Mouse (Mus musculus): ENCODE data around the gene Bag3. TPM values are rescaled to one million over a fixed set of nuclear protein-coding genes. Genes with fewer than 3 reads are reported as not detected.

Gene Bag3
- polyA plus RNA-seq, 1 experiment from 2014 or later = 22.5 TPM

DNA sequence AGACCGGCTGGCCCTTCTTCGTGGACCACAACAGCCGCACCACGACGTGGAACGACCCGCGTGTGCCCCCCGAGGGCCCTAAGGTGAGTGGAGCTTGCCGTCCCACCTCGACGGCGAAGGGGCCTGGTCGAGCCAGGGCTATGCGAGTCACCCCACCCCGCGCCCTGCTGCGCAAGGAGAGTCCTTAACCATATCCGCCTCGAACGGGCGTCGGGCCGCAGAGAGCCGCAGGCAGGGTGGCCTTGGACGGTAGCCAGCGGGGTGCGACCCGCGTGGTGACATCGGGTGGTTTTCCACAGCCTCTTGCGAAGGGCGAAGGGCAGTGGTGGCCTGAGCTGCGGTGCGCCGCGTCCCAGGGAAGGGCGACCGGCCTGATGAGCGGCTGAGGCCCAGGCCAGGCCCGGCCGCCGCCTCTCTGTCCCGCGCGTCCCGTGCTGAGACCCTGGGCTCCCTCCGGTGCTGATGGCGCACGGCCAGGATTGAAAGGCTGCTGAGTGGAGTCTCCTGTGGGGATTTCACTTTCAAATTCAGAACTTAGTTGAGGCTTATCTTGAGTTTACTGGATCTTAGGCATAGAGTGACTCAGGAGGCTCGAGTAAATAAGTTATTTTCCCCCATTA is 656 bp downstream of the Bag3 start:
- peak; percentile 53; the same call in 1 of the 2 replicates for ATAC-seq (ENCODE audit: insufficient number of reproducible peaks, low FRiP score, low TSS enrichment, low read depth)
- no peaks in the 10 kb centered on the region for H3K36me3 ChIP-seq
- H3K4me3 ChIP-seq (replicated peaks) = peak overlapping the region; percentile 73
- peak overlapping the region; percentile 88 for H3K27ac ChIP-seq (replicated peaks)
- 1% methylated on average over 51 of the region's 51 CpGs for WGBS
- H3K27me3 ChIP-seq = no peaks in the 10 kb centered on the region
- peaks cover 22% of the 10 kb centered on the region for H3K4me1 ChIP-seq
- peak overlapping the region; percentile 77 for H3K4me2 ChIP-seq (replicated peaks)
- no peaks in the 10 kb centered on the region for H3K9me3 ChIP-seq (replicated peaks)
- peak overlapping the region; percentile 86 for H3K9ac ChIP-seq

DNA sequence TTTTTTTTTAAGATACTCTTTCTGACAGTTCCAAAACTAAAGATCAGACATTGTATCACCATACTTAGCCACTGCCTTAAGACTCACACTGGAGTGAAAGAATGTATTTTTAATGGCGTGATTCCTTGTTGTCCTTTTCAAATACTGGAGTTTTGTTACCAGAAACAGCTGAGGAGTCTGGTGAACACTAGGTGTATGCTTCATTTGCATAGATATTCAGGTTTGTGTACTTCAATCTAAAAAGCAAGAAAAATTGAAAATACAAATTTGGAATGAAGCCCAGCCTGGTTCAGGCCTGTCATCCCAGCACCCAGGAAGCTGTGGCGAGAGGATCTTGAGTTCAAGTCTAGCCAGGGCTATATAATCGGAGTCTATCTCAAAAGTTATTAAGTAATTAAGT is 1.2 kb downstream of the Bag3 start:
- ATAC-seq (ENCODE audit: insufficient number of reproducible peaks, low FRiP score, low TSS enrichment, low read depth) = no peak
- Histone ChIP-seq H3K4me2 (replicated peaks) (peak overlapping the region; percentile 77), H3K27ac (replicated peaks) (no peak overlapping the region), H3K4me1 (peaks cover 27% of the 10 kb centered on the region), H3K9ac (no peak overlapping the region), H3K36me3 (no peaks in the 10 kb centered on the region), H3K9me3 (replicated peaks) (no peaks in the 10 kb centered on the region), H3K4me3 (replicated peaks) (peak overlapping the region; percentile 73), H3K27me3 (no peaks in the 10 kb centered on the region)
- 70% methylated on average over 3 of the region's 3 CpGs for WGBS

DNA sequence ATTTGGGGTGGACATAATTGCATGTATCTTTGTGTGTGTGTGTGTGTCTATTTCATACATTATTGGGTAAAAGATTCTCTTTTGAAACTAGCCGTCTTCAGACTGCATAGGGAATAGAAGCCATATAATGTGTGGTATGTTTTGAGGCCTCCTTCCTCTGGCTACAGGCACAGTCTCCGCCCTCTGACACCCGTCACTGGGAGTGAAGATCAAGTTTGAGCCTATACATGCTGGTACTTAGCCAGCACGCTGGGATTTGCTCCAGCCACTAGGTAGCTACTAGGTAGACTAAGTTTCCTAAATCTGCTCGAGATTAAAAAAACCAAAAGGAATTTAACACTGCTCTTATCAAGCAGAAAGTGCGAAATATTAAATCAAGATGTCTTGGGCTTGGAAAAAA is 3.2 kb downstream of the Bag3 start:
- Histone ChIP-seq H3K9ac (no peak overlapping the region), H3K36me3 (no peaks in the 10 kb centered on the region), H3K4me2 (replicated peaks) (no peak overlapping the region), H3K4me3 (replicated peaks) (no peak overlapping the region), H3K27me3 (no peaks in the 10 kb centered on the region), H3K4me1 (peaks cover 41% of the 10 kb centered on the region), H3K9me3 (replicated peaks) (no peaks in the 10 kb centered on the region), H3K27ac (replicated peaks) (no peak overlapping the region; the same call in 1 of the 2 replicates)
- 43% methylated on average over 6 of the region's 6 CpGs for WGBS
- ATAC-seq (ENCODE audit: insufficient number of reproducible peaks, low FRiP score, low TSS enrichment, low read depth) = no peak

DNA sequence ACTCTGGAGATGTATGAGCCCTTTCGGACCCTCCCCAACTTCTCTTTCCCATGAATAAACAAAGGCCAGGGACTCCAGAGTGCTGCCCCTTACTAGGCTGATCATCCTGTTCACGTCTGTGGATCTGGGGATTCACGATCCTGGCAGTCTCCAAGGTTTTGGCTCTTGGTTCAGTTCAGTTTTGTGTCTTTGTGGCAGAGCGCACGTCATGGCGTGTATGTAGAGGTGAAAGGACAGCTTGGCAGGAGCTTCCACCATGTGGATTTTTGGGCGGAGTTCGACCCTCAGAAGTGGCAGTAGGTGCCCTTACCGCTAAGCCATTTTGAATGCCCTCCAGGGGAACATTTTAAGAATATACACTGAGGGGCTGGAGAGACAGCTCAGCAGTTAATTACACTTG is 5.2 kb downstream of the Bag3 start:
- 72% methylated on average over 9 of the region's 9 CpGs for WGBS
- no peak overlapping the region for H3K4me2 ChIP-seq (replicated peaks)
- peaks cover 53% of the 10 kb centered on the region for H3K4me1 ChIP-seq
- no peak overlapping the region for H3K9ac ChIP-seq
- no peak overlapping the region for H3K27ac ChIP-seq (replicated peaks)
- no peaks in the 10 kb centered on the region for H3K36me3 ChIP-seq
- no peaks in the 10 kb centered on the region for H3K27me3 ChIP-seq
- ATAC-seq (ENCODE audit: insufficient number of reproducible peaks, low FRiP score, low TSS enrichment, low read depth) = no peak
- H3K4me3 ChIP-seq (replicated peaks) = no peak overlapping the region
- H3K9me3 ChIP-seq (replicated peaks) = no peaks in the 10 kb centered on the region

DNA sequence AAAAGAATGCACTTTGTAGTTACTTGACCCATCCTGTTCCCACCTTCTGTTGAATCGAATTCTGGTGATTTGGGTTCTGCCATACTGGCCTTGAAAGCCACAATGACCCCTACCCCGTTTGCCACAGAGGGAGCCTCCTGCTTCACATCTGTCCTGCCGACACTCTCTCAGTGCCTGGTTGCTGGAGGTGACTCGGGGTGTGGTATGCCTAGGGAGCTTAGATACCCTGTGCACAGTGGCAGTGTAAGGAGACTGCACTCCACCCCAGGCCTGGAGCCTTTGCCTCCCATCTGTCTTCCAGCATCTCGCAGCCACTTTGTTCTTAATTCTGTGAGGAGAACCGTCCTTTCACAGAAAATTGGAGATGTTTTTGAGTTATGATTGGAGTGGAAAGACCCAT is 5.7 kb downstream of the Bag3 start:
- WGBS = 55% methylated on average over 6 of the region's 6 CpGs
- H3K27me3 ChIP-seq = no peaks in the 10 kb centered on the region
- no peak for ATAC-seq (ENCODE audit: insufficient number of reproducible peaks, low FRiP score, low TSS enrichment, low read depth)
- H3K9me3 ChIP-seq (replicated peaks) = no peaks in the 10 kb centered on the region
- H3K4me3 ChIP-seq (replicated peaks) = no peak overlapping the region
- H3K36me3 ChIP-seq = no peaks in the 10 kb centered on the region
- peaks cover 53% of the 10 kb centered on the region for H3K4me1 ChIP-seq
- H3K4me2 ChIP-seq (replicated peaks) = no peak overlapping the region
- H3K27ac ChIP-seq (replicated peaks) = peak overlapping the region; percentile 65
- no peak overlapping the region for H3K9ac ChIP-seq

DNA sequence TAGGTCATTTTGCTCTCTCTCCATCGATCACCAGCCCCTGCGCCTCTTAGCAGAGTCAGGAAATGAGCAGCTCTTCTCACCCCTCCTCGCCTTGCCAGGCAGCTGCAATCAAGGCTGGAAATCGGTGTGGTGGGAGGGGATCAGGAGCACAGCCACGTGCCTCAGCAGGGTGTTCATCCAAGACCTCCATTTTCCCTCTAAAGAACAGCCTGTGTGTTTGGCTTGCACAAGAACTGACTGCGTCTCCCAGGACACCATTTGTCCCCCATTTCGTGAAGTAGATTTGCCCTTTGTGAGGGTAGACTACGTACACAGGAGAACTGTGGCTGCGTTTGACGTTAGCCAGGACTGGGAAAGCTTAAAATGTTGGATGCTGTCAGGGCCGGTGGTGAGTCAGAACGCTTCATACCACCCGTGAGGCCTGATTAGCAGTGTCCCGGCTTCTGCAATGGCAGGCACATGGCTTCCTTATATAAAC is 6.2 kb downstream of the Bag3 start:
- Histone ChIP-seq H3K4me2 (replicated peaks) (no peak overlapping the region), H3K4me1 (peaks cover 55% of the 10 kb centered on the region), H3K27me3 (no peaks in the 10 kb centered on the region), H3K36me3 (no peaks in the 10 kb centered on the region), H3K9ac (no peak overlapping the region), H3K27ac (replicated peaks) (peak overlapping the region; percentile 65), H3K4me3 (replicated peaks) (no peak overlapping the region), H3K9me3 (replicated peaks) (no peaks in the 10 kb centered on the region)
- WGBS = 38% methylated on average over 14 of the region's 14 CpGs
- ATAC-seq (ENCODE audit: insufficient number of reproducible peaks, low FRiP score, low TSS enrichment, low read depth) = 0 out of 2 replicates have a peak, but pooled peaks have one; percentile 25

DNA sequence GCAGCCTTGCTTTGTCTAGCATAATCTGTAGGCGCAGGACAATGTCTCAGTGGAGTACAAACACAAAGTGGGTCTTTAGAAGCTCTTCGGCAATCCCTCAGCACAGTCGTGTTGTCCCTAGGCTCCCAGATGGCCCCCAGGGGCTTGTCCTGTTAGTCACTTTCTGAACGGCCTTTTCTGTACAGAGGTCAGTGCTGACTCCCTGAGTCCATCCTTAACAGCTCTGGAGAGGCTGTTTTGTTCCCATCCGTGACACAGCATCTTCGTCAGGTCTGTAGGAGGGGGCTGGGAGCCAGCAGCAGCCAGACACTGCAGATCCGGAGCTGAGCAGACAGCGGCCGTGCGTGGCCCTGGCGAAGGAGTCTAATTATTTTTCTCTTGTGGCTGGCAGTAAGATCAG is 7.6 kb downstream of the Bag3 start:
- ATAC-seq (ENCODE audit: insufficient number of reproducible peaks, low FRiP score, low TSS enrichment, low read depth) = no peak
- Histone ChIP-seq H3K4me3 (replicated peaks) (no peak overlapping the region), H3K4me2 (replicated peaks) (no peak overlapping the region), H3K4me1 (peaks cover 68% of the 10 kb centered on the region), H3K27me3 (no peaks in the 10 kb centered on the region), H3K9ac (no peak overlapping the region), H3K36me3 (no peaks in the 10 kb centered on the region), H3K27ac (replicated peaks) (no peak overlapping the region), H3K9me3 (replicated peaks) (no peaks in the 10 kb centered on the region)
- WGBS = 27% methylated on average over 11 of the region's 11 CpGs

DNA sequence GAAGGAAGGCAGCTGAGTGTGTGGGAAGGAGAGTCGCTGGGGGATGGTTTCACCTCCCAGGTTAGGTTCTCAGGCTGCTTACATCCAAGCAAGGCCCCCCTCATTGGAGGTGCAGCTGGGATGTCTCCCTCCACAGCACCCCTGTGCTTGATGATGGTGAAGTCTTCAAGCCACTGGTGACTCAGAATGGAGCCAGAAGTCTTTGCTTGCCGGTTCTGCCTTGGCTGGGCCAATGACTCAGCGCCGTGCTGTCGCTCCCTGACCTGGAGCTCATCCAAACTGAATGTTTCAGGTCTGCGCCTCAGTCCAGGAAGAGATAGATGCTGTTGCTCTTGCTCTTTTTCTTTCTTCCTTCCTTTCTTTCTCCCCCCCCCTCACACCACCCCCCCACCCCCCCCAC is 8.5 kb downstream of the Bag3 start:
- Histone ChIP-seq H3K27ac (replicated peaks) (no peak overlapping the region), H3K9ac (no peak overlapping the region), H3K4me1 (peaks cover 67% of the 10 kb centered on the region), H3K9me3 (replicated peaks) (no peaks in the 10 kb centered on the region), H3K4me2 (replicated peaks) (no peak overlapping the region), H3K36me3 (no peaks in the 10 kb centered on the region), H3K27me3 (no peaks in the 10 kb centered on the region), H3K4me3 (replicated peaks) (no peak overlapping the region)
- WGBS = 41% methylated on average over 6 of the region's 6 CpGs
- ATAC-seq (ENCODE audit: insufficient number of reproducible peaks, low FRiP score, low TSS enrichment, low read depth) = no peak

DNA sequence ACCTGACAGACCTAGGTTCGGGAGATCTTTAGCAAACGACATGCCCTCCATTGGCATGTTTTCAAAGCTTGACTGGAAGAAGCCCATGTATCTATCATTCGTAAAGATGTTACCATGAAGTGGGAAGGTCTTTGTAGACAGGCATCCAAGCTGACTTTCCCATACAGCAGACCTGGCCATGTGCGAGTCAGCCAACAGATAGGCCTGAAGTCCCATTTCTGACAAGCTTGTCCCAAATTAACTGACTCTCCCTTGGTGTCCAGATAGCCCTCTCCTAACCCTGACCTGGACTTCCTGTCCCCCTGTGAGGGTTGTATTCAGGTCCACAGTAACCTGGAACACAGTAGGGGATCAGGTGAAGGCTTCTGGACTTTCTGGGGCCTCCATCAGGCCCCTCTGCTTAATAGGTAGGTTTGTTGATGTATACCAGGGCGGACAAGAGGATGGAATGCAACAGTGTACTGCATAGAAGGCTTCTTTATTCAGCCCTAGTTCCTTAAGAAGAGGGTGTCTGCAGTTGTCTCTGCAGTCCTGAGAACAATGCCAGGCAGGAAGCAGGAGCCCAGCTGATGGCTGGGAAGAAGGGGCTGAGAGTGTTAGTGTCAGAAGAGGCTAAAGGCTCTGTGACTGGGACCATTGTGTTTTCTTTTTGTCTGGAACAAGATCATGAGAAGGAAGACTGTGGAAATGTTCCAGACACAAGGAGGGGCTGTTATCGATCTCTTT is 9.2 kb downstream of the Bag3 start:
- Histone ChIP-seq H3K4me1 (peaks cover 71% of the 10 kb centered on the region), H3K27me3 (no peaks in the 10 kb centered on the region), H3K9ac (no peak overlapping the region), H3K4me2 (replicated peaks) (no peak overlapping the region), H3K9me3 (replicated peaks) (no peaks in the 10 kb centered on the region), H3K36me3 (no peaks in the 10 kb centered on the region), H3K4me3 (replicated peaks) (no peak overlapping the region), H3K27ac (replicated peaks) (peak overlapping the region; percentile 44)
- WGBS = 72% methylated on average over 6 of the region's 6 CpGs
- ATAC-seq (ENCODE audit: insufficient number of reproducible peaks, low FRiP score, low TSS enrichment, low read depth) = no peak

DNA sequence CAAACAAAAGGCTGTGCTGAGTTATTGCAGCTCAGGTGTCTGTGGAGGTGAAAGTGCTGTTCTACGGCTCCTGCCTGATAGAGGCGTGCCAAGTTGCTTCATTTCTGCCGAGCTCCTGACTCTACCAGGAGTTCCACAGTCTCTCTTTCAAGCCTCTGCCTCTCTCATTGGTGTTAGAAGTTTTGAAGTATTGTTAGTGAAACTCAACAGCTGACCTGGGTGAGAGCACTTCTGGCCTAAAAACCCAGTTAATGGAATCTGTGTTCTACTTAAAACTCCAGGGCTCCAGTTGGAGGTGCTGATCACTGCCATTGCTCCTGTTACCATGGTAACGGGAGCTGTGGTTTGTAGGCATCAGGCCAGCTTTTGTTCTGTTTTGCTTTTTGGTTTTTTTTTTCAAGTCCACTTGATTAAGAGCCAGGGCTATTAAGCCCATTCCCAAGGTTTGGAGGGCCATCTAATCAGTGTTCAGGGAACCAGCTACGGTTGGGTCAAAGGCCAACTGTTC is 11.6 kb downstream of the Bag3 start:
- ATAC-seq (ENCODE audit: insufficient number of reproducible peaks, low FRiP score, low TSS enrichment, low read depth) = no peak
- peaks cover 62% of the 10 kb centered on the region for H3K4me1 ChIP-seq
- WGBS = 72% methylated on average over 5 of the region's 5 CpGs
- H3K4me3 ChIP-seq (replicated peaks) = no peak overlapping the region
- H3K36me3 ChIP-seq = peaks cover 4% of the 10 kb centered on the region; the same call in 1 of the 2 replicates
- H3K9me3 ChIP-seq (replicated peaks) = no peaks in the 10 kb centered on the region
- H3K27me3 ChIP-seq = no peaks in the 10 kb centered on the region
- no peak overlapping the region for H3K27ac ChIP-seq (replicated peaks)
- H3K9ac ChIP-seq = no peak overlapping the region
- H3K4me2 ChIP-seq (replicated peaks) = no peak overlapping the region

DNA sequence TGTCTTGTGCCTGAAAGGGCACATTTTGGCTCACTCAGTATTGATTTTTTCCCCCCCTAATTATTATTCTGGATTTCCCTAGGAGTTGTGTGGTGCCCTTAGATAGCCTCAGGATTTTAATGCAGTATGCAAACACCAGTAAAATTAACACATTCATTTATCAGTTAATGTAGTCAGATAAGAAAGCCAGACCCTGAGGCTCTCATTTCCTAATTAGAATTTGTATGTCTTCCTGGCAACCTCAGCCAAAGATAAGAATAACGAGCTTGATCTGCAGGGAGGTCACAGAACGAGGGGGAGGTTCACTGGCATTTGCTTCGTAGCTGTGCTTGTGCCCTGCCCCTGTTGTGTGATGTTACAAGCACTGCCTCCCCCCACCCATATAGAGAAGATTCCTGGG is 12.7 kb downstream of the Bag3 start:
- Histone ChIP-seq H3K4me2 (replicated peaks) (no peak overlapping the region), H3K9ac (no peak overlapping the region), H3K4me3 (replicated peaks) (no peak overlapping the region), H3K27me3 (no peaks in the 10 kb centered on the region), H3K36me3 (peaks cover 8% of the 10 kb centered on the region; the same call in 1 of the 2 replicates), H3K27ac (replicated peaks) (no peak overlapping the region), H3K4me1 (peaks cover 63% of the 10 kb centered on the region), H3K9me3 (replicated peaks) (no peaks in the 10 kb centered on the region)
- no peak for ATAC-seq (ENCODE audit: insufficient number of reproducible peaks, low FRiP score, low TSS enrichment, low read depth)
- 38% methylated on average over 3 of the region's 3 CpGs for WGBS
